Mouse (Mus musculus) lung, postnatal 25 days (tissue): ENCODE data around the gene Gm17334.

Source experiments
- DNase-seq: peaks from one replicate; pipeline ENCODE4 v3.0.0; 2022; ENCODE audit warnings: low spot score

The Gm17334 gene

GRCm38 (mm10) chr11:53773087-53773486 lies at the start of gene Gm17334:
Gene Gm17334 (minus strand): TSS chr11:53773187.
- DNase-seq = no peak

- DNase-seq = no peak
These were observed 49.0 kb upstream of the Gm17334 start for GRCm38 (mm10) chr11:53821945-53822338.

GRCm38 (mm10) chr11:53821230-53821944 lies 48.4 kb upstream of the Gm17334 start:
- no peak for DNase-seq

GRCm38 (mm10) chr11:53820516-53821170 lies 47.7 kb upstream of the Gm17334 start:
- no peak for DNase-seq

- no peak for DNase-seq
These were observed 46.5 kb upstream of the Gm17334 start for GRCm38 (mm10) chr11:53819511-53819910.

- peak; percentile 66 for DNase-seq
These were observed 45.8 kb upstream of the Gm17334 start for GRCm38 (mm10) chr11:53818794-53819193.

GRCm38 (mm10) chr11:53816841-53817375 lies 43.9 kb upstream of the Gm17334 start:
- no peak for DNase-seq

GRCm38 (mm10) chr11:53814810-53815209 lies 41.8 kb upstream of the Gm17334 start:
- DNase-seq = no peak

- peak; percentile 49 for DNase-seq
These were observed 40.2 kb upstream of the Gm17334 start for GRCm38 (mm10) chr11:53813001-53813868.

GRCm38 (mm10) chr11:53811312-53811711 lies 38.3 kb upstream of the Gm17334 start:
- DNase-seq = no peak

GRCm38 (mm10) chr11:53810749-53811148 lies 37.8 kb upstream of the Gm17334 start:
- no peak for DNase-seq

GRCm38 (mm10) chr11:53810156-53810555 lies 37.2 kb upstream of the Gm17334 start:
- DNase-seq = no peak

- DNase-seq = peak; percentile 72
These were observed 36.4 kb upstream of the Gm17334 start for GRCm38 (mm10) chr11:53809354-53809753.

GRCm38 (mm10) chr11:53805786-53806185 lies 32.8 kb upstream of the Gm17334 start:
- peak; percentile 93 for DNase-seq

- DNase-seq = no peak
These were observed 31.8 kb upstream of the Gm17334 start for GRCm38 (mm10) chr11:53804569-53805344.

- DNase-seq = no peak
These were observed 30.5 kb upstream of the Gm17334 start for GRCm38 (mm10) chr11:53803494-53803893.

- DNase-seq = no peak
These were observed 30.1 kb upstream of the Gm17334 start for GRCm38 (mm10) chr11:53803093-53803492.

GRCm38 (mm10) chr11:53800975-53801374 lies 28.0 kb upstream of the Gm17334 start:
- no peak for DNase-seq

GRCm38 (mm10) chr11:53800036-53800435 lies 27.0 kb upstream of the Gm17334 start:
- no peak for DNase-seq

GRCm38 (mm10) chr11:53798041-53798711 lies 25.2 kb upstream of the Gm17334 start:
- no peak for DNase-seq

GRCm38 (mm10) chr11:53797386-53797920 lies 24.5 kb upstream of the Gm17334 start:
- no peak for DNase-seq
